Mouse (Mus musculus) cerebellum, adult 8-10 months (tissue): ENCODE data around the gene Cysrt1.
A peak's percentile ranks its signal among the peaks of the same experiment; 100 is the strongest.

ENCODE experiments used
- DNase-seq: peaks from one replicate; pipeline ENCODE4 v3.0.0; 2022

Gene Cysrt1

DNA sequence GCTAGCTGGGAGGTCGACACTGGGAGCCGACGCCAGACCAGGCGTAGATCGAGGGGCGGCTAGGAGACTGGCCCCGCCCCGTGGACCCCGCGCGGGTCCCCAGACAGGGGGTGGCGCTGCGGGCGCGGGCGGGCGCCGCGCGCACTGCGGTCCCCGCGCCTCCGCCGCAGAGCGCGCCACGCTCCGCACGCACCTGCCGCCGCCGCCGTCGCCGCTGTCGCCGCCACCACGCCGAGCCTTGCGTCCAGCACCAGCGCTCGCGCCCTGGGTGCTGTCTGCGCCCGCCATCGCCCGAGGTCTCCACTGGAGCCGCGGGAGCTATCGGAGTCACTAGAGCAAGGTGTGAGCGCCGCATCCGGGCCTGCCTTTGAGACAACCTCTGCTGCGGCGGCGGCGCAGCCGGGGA, at the start of gene Cysrt1, which contains the start of gene Rnf208:
Cysrt1 (minus strand) TSS at position 352 of the 406 bp plus-strand sequence.
Rnf208 (plus strand) TSS at position 155 of the 406 bp plus-strand sequence.
- DNase-seq, result peak; percentile 59

DNA sequence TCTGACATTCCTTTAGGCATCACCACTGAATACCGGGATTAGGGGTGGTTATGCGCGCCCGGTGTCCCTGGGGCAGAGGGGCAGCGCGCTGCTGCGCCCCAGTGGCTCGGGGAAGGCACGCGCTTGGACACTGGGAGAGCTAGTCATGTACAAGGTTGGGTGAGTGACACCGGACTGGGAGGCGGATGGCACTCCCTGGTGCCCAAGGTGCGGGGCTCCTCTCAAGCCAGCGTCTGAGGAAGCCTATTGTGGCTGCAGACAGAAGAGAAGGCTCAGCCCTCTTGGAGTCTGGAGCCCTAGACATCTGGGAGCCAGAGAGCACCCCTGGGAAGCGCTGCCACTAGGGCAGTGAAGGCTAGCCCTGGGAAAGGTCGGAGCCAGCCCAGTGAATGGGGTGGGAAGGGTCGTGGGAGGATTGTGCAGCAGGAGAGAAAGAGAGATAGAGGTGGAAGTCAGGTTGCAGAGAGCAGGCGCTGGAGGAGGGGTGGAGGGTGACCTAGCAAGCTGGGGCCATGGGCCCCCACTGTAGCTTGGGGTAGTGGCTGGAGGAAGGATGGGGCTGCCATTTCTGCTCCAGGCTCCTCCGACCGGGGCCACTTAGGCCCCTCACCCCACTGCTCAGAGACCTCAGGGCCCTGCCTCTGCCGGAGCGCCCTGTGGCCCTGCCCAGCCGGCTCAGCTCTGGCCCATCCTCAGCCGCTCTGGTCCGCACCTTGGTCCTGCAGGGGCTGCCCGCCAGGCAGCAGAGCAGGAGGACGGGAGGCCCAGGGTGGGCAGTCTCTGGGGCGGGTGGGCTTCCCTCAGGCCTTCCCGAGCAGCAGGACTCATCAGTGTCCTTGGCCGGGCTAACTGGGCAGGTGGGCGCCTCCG, 49.2 kb upstream of the Cysrt1 start:
- no peak for DNase-seq

DNA sequence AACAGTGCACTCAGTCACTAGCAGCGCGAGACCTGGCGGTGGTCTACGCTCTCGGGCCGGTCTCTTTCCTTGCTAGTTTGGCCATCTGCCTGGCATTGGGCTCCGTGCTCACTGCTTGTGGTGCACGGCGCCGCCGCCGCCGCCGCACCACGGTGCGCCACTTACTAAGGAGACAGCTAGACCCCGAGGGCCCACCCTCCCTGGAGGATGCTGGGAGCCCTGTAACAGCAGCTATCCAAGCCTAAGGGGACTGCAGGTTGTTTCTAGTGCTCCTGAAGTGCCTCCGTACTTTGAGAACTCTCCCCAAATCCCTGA, 48.5 kb upstream of the Cysrt1 start:
- peak; percentile 74 for DNase-seq

DNA sequence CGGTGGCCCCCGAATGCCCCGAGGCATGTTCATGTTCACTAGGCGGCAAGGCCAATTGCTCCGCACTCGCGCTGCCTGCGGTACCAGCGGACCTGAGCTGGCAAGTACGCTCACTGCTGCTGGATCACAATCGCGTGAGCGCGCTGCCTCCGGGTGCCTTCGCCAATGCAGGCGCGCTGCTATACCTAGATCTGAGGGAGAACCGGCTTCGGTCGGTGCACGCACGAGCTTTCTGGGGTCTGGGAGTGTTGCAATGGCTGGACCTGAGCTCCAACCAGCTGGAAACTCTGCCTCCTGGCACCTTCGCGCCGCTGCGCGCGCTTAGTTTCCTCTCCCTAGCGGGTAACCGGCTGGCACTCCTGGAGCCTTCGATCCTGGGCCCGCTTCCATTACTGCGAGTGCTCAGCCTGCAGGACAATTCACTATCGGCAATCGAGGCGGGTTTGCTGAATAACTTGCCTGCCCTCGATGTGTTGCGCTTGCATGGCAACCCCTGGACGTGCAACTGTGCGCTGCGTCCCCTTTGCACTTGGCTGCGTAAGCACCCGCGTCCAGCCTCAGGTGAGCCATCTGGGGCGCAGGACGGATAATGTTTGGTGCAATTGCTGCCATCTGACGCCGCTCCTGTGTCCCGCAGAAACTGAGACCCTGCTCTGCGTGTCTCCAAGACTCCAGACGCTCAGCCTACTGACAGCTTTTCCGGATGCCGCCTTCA, 48.0 kb upstream of the Cysrt1 start:
- peak; percentile 80 for DNase-seq

DNA sequence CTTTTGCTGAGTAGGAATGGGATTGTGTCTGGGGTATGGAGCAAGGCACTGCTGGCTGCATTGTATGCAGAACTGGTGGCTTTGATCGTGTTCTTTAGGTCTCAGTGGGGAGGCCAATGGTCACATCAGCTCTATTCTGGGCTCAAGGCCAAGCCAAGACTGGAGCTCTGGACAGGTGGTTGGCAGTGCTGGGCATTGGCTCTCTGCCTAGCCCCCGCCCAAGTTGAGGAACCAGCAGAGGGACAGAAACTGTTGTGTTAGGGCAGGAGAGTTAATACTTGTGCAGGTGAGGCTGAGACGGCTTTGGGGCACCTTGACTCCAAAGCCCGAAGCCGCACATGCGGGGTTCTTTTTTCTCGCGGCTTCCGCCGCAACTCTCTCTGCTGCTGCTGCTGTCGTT, 47.4 kb upstream of the Cysrt1 start, which contains the start of gene Lrrc26:
Lrrc26 (plus strand) TSS at position 265 of the 400 bp plus-strand sequence.
- DNase-seq, result no peak

DNA sequence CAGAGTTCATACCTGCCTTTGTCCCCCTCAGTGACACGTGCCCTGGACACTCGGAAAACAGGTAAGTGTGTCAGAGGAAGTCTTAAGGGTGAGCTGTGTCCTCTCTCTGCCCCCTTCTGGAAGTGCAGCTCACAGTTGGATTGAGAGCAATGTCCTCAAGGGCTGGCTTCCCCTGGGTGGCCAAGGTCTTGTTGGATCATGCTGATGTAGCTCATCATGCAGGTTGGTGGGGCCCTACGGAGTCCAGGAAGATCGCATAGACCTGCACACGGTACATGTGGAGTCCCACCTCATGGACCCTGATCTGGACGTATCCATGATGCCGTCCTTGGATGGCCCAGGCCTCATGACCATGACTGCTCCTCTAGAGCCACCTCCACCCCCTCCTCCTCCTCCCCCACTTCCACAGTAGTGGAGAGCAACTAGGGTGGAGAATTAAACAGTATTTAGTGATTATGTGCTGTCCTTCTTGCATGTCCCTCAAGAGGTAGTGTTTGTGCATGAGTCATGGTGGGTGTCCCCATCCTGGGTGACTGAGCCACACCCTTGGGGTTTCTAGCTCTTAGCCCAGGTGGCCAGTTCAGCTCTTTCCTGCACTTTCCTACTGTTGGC, 46.6 kb upstream of the Cysrt1 start:
- DNase-seq, result no peak

DNA sequence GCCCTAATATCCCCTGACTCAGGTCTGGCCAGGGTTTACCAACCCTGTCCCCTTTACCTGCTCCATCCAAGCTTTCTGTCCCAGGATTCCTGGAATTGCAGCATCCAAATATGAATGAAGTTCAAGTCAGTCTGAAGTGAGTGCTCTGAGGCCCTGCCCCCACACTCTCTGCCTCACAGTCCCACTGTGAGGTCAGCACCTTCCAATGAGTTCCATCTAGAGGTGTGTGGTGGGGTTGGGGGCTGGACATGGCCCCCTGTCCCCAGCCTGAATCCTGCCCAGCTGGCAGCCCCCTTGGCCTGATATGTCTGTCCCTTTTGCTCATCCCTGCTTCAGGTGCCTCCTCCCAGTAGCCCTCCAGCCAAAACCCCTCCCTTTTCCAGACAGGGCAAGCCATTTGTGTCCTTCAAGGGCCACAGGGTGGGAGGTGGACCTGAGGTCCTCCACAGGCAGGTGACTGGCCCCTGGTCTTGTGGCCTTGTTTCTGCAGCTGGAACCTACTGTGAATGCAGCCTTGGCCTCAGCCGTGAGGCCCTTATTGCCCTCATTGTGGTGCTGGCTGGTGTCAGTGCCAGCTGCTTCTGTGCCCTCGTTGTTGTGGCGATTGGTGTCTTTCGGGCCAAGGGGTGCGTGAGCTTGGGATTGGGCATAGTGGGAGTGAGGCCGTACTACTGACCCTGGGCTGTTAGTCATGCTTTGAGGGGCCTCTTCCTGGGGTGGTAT, 45.8 kb upstream of the Cysrt1 start, which contains the start of gene Tmem210:
Tmem210 (plus strand) TSS at position 219 of the 723 bp plus-strand sequence.
- DNase-seq, result no peak

DNA sequence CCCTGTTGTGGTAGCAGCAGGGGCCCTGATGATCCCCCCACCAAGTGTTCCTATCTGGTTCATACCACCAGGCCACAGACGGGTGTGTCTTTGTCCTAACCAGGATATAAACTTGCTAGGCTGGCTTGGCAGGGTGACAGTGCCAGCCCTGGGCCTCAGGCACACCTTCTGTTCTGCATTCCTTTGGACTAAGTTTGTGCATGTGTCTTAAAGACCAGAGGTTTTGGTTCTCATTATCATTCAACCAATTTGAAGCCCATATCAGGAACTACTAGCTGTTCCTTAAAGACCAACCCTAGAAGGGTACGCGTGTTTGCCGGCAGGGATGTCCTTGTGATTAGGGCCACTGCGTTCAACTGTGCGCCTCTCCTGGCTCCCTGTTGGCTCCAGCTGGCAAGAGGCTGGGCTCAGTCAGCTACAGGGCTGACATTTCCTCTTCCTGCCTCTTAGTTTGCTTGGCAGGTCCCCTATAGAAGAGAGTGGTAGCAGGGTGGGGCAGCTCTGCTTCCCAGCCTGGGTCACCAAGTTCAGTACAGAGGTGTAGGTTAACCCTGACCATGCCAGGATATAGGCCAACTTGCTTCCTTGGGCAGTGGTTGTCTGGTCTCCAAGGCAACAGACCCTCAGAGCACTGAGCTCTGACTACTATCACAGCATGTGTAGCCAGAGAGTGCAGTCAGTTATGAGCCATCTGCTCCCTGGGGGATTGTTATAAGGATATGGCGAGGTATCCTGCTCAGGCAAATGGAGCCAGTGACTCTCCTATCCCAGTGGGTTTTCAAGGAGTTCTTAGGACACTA, 44.8 kb upstream of the Cysrt1 start:
- DNase-seq, result peak; percentile 62

DNA sequence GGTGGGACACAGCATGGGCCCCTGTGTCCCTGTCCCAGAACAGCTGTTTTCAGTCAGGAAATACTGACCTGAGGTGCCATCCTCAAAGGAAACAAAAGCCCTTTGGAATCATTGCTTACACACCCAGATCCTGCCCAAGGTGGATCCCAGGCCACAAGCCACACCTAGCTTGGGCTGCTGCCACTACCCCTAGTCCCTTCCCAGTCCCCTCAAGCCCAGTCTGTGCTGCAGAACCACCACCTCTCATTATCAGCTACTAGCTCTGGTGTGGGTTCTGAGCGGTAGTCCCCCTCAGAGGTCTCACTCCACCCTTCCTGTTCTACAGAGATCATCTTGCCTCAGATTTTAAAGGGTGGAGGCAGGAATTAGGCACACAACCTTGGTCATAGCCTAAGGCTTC, 44.1 kb upstream of the Cysrt1 start:
- no peak for DNase-seq

DNA sequence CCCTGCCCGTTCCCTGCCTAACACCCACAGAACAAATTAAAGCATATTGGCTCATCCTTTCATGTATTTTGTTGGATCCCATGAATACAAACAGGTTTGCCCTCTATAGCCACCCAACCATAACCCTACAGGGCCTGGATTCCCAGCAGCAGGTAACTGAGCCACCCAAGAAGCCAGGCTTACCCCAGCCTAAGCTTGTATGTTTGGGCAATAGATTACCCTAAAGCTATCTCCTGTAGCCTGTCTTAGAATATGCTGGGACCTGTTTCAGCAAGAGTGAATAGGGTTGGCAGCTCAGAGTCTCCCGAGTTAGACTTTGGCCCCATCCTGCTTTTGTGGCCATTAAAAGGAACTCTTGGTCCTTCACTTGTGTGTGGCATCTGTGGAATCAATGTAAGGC, 43.3 kb upstream of the Cysrt1 start:
- no peak for DNase-seq

DNA sequence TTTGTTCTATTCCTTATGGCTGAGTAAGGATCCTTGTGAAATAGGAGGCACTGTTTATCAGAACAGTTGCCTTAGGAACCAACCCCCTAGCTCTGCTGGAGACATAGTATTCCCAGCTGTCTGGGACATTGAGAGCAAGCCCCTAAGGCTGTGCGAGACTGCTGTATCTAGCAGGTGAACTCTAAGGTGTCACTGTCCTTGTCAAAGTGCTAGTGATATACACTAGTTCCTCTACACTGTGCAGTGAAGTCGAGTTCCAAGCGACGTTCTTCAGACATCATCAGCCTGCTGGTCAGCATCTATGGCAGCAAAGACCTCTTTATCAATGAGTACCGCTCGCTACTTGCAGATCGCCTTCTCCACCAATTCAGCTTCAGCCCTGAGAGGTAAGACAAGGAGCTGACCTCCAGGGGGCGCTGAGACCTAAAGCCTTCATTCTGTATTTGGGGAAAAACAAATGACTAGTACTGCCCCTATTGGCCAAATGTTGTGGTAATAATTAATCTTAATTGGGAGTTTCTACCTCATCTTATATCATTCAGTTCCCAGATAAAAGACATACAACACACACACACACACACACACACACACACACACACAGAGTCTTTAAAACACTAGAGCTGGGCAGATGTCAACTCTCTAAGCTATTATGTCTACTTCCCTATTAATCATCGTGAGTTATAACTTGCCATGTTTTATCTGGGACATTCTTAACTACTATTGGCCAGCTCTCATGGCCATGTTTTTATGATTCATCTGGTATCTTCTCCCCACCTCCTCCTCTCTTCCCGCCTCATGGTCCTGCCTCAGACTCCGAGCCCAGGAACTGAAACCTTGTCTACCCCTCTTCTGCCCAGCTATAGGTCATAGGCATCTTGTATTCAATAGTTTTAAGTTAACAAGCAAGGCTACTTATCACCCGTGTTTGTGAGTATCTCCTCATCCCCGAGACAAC, 37.0 kb upstream of the Cysrt1 start:
- peak; percentile 88 for DNase-seq

DNA sequence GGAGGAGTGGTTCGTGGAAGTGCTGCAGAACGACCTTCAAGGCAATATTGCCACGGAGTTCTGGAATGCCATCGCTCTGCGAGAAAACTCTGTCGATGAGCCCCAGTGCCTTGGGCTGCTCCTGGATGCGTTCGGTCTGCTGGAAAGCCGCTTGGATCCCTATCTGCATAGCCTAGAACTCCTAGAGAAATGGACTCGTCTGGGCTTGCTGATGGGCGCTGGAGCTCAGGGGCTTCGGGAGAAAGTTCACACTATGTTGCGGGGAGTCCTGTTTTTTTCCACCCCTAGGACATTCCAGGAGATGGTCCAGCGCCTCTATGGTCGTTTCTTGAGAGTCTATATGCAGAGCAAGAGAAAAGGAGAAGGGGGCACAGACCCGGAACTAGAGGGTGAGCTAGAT, 30.8 kb upstream of the Cysrt1 start:
- no peak for DNase-seq

DNA sequence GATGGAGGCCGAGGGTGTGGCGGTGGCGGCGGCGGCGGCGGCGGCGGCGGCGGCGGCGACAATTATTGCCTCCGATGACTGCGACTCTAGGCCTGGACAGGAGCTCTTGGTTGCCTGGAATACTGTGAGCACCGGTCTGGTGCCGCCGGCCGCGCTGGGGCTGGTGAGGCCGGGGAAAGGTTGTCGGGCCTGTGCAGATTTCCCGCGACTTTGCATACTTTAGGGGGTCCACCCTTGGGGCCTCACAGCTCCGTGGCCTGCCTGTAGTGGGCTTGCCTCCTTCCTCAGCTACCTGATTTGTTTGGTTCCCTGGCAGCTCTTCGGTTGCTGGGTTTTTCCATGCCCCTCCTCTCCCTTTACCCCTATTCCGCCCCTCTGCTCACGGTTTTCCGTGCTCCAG, 30.3 kb upstream of the Cysrt1 start:
- DNase-seq, result no peak

DNA sequence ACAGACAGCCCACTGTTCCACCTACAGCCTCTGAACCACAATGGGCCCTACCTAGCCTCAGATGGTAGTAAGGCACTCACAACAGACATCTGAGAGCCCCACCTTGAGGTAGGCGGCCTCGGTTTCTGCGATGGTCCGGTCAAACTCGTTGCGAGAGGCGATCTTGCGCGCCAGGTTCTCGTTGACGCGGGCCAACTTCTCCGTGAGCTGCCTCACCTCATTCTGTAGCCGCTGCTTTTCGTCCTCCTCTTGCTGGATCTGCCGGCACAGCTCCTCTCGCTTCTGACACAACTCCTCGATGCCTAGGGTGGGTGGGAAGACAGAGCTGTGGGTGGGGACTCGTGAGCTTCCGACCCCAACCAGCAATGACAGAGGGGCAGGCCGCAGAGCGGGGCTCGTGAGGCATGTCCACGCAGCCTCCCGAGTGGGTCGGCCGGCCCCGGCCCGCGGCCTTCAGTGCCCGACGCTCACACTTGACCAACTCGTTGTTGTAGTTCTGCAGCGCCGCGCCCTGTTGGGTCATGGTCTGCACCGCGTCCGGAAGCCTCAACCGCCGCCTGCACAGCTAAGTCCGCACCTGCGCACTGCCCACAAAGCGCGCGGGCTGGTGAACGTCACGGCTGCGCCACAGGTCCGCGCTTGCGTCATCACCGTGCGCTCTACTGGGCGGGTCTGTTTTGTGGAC, 29.7 kb upstream of the Cysrt1 start, which contains the start of the genes Ssna1 and Anapc2:
Ssna1 (minus strand) TSS at position 612 of the 685 bp plus-strand sequence.
Anapc2 (plus strand) TSS at position 652 of the 685 bp plus-strand sequence.
- DNase-seq, result peak; percentile 97

DNA sequence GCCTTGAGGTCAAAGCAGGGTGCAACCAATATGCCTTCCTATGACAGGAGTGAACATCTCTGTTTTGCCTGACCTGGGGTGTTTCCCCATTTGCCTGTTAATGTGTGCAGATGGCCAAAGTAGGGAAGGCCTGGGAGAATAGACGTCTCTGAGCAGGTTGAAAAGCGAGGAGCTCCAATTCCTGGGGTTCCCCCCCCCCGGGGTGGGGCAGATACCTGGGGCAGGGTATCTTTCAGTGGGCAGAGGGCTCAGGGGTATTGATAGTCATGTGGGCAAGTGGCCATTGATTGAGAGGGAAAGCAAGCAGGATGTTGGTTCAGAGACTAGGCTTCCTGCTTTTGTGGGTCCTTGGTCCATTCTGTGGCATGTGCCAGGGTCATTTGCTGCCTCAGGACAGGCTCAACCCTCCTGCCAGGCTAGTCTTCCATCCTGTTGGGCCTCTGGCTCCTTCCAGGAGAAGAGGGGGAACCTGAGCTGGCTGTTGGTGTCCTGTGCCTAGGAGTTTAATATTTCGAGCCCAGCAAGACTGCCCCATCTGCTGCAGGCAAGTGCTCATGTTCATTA, 25.6 kb upstream of the Cysrt1 start:
- no peak for DNase-seq

DNA sequence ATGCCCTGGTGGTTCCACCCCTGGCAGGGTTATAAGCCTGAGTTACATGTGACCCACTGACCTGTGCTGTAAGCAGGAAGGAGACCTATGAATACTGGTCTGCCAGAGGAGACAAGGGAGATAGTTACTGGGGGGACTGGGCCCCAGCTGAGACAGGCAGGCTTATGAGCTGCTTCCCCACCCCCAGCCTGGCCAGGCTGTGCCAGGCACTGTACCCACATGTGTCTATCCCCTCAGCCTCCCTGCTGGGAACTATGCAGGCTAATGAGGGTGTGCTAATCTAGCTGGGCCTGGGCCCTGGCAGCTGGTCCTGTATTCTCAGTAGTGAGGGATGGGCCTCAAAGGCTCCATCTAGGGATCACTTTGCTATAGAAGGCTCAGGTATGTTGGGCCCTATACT, 25.0 kb upstream of the Cysrt1 start:
- no peak for DNase-seq

DNA sequence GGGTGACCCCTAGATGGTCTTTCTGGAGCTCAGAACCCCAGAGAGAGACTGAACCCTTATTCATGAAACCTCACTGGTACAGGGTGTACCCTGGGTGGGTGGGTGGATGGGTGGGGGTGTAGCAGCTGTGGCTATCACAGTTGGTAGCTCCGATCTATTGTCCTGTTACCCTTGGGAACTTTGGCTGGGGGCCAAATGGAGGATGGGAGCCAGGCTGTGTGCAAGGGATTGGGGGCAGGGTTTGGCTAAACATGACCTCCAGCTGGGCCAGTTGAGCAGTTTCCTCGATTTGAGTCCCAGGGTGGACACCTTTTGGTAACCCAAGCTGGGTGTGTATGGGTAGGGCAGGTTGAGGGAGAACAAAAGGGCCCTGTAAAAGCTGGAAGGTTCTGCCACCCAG, 24.5 kb upstream of the Cysrt1 start:
- peak; percentile 80 for DNase-seq

DNA sequence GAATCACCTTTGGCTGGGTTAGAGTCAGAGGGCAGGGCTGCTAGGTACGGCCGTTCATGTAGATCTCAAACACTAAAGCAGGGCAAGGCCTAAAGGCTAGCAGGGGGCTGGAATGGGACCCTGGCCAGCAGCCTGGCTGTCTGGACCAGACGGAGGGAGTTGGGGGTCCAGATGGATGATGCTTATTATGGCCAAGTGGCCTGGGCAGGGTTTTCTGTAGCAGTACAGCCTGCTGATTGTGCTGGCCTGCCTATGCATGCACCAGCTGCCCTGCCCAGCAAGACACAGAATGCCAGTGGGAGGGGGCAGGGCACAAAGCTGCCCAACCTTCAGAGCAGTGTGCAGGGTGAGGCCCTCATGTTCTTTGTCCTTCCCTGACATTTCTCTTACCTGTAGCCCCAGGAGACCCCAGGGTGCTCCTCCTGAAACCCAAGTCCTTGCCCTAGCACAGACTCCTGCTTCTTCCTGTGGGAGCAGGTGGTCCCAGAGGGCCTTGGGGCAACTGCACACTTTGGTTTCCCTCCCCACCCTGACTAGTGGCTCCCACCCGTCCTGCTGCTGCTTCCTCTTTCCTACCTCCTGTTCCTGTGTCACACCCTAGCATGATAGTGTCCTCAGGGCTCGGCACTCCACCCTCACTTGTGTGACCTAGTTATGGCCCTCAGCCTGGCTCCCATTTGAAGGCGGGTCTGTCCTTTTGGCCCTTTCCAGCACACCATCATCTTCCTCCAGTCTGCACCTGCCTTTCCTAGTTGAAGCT, 23.8 kb upstream of the Cysrt1 start:
- DNase-seq, result peak; percentile 96

DNA sequence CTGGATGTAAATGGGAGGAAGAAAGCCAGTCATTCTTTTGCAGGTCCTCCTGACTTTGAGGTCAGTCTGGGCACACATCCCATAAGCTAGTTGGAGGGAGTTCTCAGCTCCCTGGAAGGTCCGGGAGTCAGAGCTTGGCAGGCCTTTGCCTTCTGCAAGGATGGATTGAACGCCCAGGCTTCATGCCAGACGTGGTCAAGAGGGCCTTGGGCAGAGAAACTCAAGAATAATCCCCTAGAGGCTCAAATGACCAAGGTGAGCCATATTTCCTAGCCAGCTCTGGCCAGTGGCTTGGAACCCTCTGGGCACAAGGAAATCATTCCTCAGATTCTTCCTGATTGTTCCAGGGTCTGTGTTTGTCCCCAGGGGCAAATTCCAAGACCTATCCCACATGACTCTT, 22.6 kb upstream of the Cysrt1 start:
- peak; percentile 87 for DNase-seq
